Mouse (Mus musculus) urinary bladder, postnatal 25 days (tissue): ENCODE results near the gene Ndufaf2.
A peak's percentile ranks its signal among the peaks of the same experiment; 100 is the strongest.

ENCODE experiments used
- DNase-seq: peaks from one replicate; pipeline ENCODE4 v3.0.0; 2022; ENCODE audit warnings: low spot score

The Ndufaf2 gene

GRCm38 (mm10) chr13:108084086-108084485, 74.3 kb downstream of the Ndufaf2 start:
- DNase-seq: no peak

DNA sequence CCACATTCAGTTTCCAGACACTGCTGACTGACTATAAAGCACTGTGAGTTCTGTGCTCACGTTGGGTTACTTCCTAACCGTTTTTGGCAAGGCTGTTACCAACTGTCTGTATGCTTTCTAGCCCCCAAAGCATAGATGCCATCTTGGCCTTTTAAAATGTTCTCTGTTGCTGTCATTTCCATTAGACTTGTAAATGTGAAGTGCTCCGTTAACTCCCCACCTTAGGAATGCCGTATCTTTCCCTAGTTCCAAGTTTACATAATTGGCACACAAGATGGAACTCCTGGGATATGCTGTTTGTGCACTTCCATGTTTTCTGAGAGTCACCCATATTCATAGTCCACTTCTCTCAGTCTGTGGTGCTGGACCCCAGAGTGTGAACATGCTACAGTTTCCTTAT, 80.5 kb downstream of the Ndufaf2 start:
- no peak for DNase-seq

GRCm38 (mm10) chr13:108077476-108077875, 80.9 kb downstream of the Ndufaf2 start:
- DNase-seq: no peak

DNA sequence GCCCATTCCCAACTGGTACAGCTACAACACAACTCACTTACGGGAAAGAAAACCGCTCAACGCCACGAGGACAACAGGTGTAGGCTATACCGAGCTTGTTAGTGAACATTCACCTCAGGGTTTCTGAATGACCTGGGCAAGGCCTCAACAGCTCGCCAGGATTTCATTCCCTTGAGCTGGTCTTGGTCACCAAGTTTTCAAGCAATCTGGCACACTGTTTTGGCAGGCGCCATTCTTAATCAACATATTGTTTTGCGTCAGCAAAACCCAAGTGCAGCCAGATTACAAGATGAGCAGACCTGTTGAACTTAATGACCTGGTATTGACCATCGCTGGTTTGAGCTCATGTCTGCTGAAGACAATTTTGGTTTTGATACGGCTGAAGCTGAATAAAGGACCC, 88.3 kb downstream of the Ndufaf2 start:
- no peak for DNase-seq

DNA sequence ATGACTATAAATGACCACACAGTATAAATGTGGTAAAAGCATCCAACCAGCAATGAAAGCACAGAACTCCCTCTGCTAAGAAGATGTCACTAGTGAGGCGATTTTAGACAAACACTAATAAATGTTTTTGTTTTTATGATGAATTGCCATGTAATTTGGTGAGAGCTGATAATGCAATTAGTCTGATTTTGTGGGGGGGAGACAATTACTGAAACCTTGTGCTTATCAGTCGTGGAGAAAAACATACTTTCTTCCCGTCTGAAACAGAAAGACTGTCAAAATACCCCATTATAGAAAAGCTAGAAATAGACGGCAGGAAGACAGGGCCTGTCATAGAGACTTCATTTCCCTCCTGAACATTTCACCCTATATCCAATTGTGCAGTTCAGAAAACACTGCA, 89.3 kb downstream of the Ndufaf2 start:
- DNase-seq: no peak

- DNase-seq: no peak
Measured at GRCm38 (mm10) chr13:108066021-108066420, 92.4 kb downstream of the Ndufaf2 start.

GRCm38 (mm10) chr13:108064331-108064730, 94.1 kb downstream of the Ndufaf2 start:
- DNase-seq: no peak

DNA sequence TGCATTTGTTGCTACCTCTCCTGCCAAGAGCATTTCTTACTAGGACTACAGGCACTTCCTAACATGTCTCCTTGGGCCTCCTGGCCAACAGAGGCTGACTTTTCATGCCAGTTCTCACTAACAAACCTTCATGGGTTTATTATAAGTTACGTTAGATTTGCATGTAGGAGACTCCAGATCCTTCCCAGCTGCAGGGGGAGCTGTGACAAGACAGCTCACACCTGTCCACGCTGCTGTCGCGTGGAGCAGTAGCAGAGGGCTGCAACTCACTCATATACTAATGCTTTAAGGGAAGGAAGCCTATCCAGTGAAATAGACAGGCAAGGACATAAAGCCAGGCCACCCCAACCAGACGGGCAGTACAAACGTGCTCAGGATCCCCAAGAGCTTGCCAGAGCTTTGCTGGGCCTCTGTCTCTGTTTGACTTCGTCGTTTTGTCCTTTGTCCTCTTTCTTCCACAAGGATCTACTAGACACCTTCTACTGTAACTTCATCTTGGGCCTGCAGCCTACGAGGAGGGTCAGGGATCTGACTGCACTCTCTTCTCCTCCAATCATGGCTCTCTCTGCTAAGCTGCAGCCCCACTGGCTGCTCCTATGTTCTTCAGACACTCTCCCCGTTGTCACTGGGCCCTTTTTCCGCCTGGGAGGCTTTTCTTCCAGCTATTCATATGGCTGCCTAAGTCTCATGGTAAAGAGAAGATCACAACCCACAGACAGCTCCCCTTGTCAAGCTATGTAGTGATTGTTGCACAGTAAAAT, 94.9 kb downstream of the Ndufaf2 start:
- no peak for DNase-seq

DNA sequence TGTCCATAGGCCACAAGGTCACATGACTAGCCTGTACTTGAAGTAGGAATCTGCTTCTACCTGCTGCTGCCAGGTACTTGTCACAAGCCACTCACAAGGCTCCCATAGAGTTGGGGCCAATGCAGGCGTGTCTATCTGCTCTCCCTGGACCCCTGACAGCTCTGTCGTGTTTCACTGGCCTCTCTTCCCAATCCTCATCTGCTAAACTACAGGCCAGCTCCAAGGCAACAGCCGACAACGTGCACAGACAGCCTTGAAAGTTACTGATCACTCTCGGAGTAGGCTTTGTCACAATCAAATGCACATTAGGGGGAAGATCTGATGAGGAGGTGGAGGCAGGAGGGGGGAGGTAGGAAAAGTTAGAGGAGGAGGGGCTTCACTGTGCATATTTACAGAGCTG, 95.5 kb downstream of the Ndufaf2 start:
- DNase-seq: no peak

GRCm38 (mm10) chr13:108060936-108061578, 97.4 kb downstream of the Ndufaf2 start:
- no peak for DNase-seq

DNA sequence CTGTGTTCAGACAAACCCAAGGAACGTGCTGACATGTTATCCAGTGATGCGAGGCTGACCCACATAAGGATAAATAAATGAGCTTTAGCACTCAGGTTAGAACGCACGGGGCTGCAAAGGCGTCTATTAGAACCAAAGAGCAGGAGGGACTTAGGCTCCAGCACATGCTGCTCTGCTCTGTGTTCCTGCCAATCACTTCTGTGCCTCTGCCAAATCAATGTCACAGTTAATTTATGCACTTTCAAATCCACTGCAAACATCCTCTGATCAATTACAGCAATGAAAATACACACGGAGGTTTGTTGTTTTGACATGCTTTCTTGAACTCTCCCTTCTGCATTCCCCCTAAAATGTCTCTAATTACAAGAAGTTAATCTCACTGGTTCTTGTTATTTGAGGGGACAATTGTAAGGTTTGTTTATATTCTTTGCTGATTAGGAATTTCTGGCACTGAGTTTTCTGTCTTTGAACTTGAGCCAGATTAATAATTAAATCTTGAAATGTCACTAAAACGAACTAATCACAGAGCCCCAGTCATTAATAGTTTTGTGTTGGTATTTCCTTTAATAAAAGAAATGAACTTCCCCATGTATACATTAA, 98.0 kb downstream of the Ndufaf2 start:
- DNase-seq: no peak

- no peak for DNase-seq
Measured at GRCm38 (mm10) chr13:108056896-108057295, 101.5 kb downstream of the Ndufaf2 start.

- DNase-seq: no peak
Measured at GRCm38 (mm10) chr13:108047364-108047763, 111.1 kb downstream of the Ndufaf2 start.

DNA sequence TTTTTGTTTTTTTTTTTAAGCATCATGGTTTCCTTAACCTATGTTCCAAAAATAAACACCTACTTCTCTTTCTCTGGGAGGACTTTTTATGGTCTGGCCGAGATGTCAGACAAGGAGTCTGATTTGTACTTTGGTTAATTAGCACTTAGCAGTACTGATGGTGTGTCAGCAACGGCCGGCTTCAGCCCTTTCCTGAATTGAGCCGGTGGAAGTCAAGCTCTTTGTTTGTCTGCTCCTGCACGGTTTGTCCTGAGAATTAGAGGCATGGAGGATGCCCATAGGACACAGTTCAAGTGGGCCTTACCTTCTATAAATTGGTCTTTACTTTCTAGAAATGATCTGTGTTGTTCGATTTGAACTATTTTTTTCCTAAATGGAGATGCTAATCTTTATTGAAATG, 111.5 kb downstream of the Ndufaf2 start:
- no peak for DNase-seq

DNA sequence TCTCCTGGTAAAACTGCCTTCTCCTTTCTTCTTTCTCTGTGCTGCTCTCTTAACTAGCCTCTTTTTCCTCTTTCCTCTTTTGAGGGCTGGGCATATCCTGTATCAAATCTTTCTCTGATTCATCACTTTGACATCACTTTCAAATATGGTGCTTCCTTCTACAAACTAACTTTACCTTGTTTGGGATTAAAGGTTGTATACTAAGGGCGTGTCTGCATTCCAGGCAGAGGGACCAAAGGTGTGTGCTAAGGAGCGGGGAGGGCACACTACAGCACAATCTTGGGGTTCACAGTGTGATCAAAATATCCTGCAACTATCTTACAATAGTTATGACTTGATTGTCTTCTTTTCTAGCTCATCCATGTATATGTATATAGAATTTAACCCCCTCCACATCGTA, 112.4 kb downstream of the Ndufaf2 start:
- DNase-seq: no peak

DNA sequence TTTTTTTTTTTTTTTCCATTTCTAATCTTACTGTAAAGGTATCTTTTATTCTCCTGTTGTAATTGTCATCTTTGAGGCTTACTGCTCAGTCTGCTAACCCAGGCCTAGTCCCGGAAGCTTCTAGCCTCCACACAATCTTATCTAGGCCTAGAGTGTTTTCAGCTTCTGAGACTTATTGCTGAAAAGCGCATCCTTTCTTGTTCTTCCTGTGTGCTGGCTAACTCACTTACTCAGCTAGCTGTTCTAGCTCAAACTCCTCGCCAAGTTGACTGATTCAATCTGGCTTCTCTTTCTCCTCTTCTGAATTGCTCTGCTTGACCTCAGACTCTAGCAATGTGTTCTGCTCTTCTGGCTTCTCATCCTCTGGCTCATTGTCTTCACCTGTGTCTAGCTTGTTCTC, 112.8 kb downstream of the Ndufaf2 start:
- DNase-seq: no peak

DNA sequence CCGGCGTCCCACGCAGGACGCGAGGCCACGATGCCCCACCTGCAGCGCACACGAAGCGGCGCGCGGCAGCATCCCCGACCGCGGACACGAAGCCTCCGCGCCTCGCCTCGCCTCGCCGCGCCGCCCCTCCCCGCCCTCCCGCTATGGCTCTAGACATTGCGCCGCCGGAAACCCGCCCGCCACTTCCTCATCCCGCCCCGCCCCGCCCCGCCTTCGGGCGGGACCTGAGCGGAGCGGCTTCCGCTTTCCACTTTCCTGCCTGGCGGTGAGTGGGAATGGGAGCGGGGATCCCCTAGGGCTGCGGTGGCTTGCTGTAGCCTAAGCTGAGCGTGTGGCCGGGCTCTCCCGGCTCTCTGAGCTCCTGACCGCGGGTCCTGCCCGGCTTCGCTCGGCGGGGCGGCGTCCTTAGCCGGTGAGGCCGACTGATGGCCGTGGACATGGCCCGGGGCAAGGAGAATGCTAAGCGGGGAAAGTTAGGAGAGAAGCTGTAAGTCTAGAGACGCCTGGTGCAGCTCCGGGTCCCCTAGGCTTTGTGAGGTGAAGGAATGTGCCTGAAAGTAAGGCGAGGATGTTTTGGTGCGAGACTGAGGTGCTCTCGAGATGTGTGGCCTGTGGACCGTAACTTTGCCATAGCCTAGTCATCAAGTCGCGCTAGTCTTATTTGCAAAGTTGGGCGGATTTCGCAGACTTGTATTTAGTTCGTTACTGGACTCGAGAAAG, 114.0 kb downstream of the Ndufaf2 start, which contains the start of gene Smim15:
TSS of gene Smim15 (plus strand) at position 225 of the 720 bp plus-strand sequence.
- DNase-seq: peak; percentile 80

GRCm38 (mm10) chr13:108043431-108044221, 114.8 kb downstream of the Ndufaf2 start:
- DNase-seq: peak; percentile 29

- DNase-seq: peak; percentile 49
Measured at GRCm38 (mm10) chr13:108041358-108041757, 117.1 kb downstream of the Ndufaf2 start.

GRCm38 (mm10) chr13:108040451-108040850, 118.0 kb downstream of the Ndufaf2 start:
- DNase-seq: no peak

- DNase-seq: no peak
Measured at GRCm38 (mm10) chr13:108039902-108040301, 118.5 kb downstream of the Ndufaf2 start.

DNA sequence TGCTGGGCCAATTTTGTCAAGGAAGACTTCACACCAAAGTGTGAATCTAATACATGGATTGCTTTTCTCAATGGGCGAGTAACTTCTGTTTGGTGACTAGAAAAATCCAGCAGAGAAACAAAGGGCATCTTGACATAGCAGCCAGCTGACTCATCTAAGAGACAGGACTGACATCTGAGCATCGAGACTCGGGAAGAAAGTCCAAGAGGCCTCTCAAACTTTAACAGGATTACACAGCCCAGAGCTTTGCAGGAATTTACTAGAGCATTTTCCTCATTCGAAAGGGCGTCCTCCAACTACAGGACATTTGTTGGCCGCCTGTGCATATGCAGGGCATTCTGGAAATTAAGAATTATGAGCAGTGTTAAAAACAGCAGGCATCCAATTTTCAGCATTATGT, 119.0 kb downstream of the Ndufaf2 start:
- no peak for DNase-seq
